Mouse (Mus musculus) spleen, postnatal 36 days (tissue): ENCODE results near the gene Kctd21.
A peak's percentile ranks its signal among the peaks of the same experiment; 100 is the strongest.

ENCODE experiments used
- DNase-seq, 2 experiments: peaks; one replicate each; pipeline ENCODE4 v3.0.0; 2022; ENCODE audit warnings: low spot score in 2 of 2, mixed read lengths in 1 of 2

Kctd21 gene

GRCm38 (mm10) chr7:97331726-97332666 is at the start of gene Kctd21, which contains the start of gene Usp35:
Gene Kctd21, plus strand, starts transcription at chr7:97332327.
Gene Usp35, minus strand, starts transcription at chr7:97332020.
- DNase-seq: peak; percentile 94 to 95

GRCm38 (mm10) chr7:97296986-97297385 is 35.1 kb upstream of the Kctd21 start:
- no peak for DNase-seq

GRCm38 (mm10) chr7:97297466-97297865 is 34.7 kb upstream of the Kctd21 start:
- DNase-seq: peak; percentile 29 to 33

- no peak for DNase-seq
Measured at GRCm38 (mm10) chr7:97298279-97298678, 33.8 kb upstream of the Kctd21 start.

- no peak for DNase-seq
Measured at GRCm38 (mm10) chr7:97298943-97299342, 33.2 kb upstream of the Kctd21 start.

GRCm38 (mm10) chr7:97300914-97301313 is 31.2 kb upstream of the Kctd21 start:
- no peak for DNase-seq

GRCm38 (mm10) chr7:97301321-97301720 is 30.8 kb upstream of the Kctd21 start:
- no peak for DNase-seq

- DNase-seq: no peak
Measured at GRCm38 (mm10) chr7:97302261-97302660, 29.9 kb upstream of the Kctd21 start.

GRCm38 (mm10) chr7:97302876-97303275 is 29.3 kb upstream of the Kctd21 start:
- DNase-seq: no peak

GRCm38 (mm10) chr7:97303614-97304013 is 28.5 kb upstream of the Kctd21 start:
- no peak for DNase-seq

- no peak for DNase-seq
Measured at GRCm38 (mm10) chr7:97304471-97304870, 27.7 kb upstream of the Kctd21 start.

- no peak for DNase-seq
Measured at GRCm38 (mm10) chr7:97305206-97305605, 26.9 kb upstream of the Kctd21 start.

- DNase-seq: no peak
Measured at GRCm38 (mm10) chr7:97306813-97307212, 25.3 kb upstream of the Kctd21 start.

GRCm38 (mm10) chr7:97307546-97307945 is 24.6 kb upstream of the Kctd21 start:
- DNase-seq: no peak

GRCm38 (mm10) chr7:97309461-97310340 is 22.4 kb upstream of the Kctd21 start:
- DNase-seq: no peak

GRCm38 (mm10) chr7:97310341-97310635 is 21.8 kb upstream of the Kctd21 start:
- DNase-seq: no peak

GRCm38 (mm10) chr7:97311620-97312019 is 20.5 kb upstream of the Kctd21 start:
- DNase-seq: no peak

GRCm38 (mm10) chr7:97312196-97312595 is 19.9 kb upstream of the Kctd21 start:
- no peak for DNase-seq

- DNase-seq: no peak
Measured at GRCm38 (mm10) chr7:97312856-97313255, 19.3 kb upstream of the Kctd21 start.

GRCm38 (mm10) chr7:97313364-97313995 is 18.6 kb upstream of the Kctd21 start:
- DNase-seq: no peak

- DNase-seq: no peak
Measured at GRCm38 (mm10) chr7:97314646-97315045, 17.5 kb upstream of the Kctd21 start.

GRCm38 (mm10) chr7:97315656-97316055 is 16.5 kb upstream of the Kctd21 start:
- no peak for DNase-seq
